Mouse (Mus musculus) hindbrain, embryonic 16.5 days (tissue): ENCODE measurements around the gene Adgrb3. TPM values are rescaled to one million over a fixed set of nuclear protein-coding genes. Genes with fewer than 3 reads are reported as not detected.
"Not testable (repeated sequence)": the region's sequence is repeated elsewhere in the genome, so short reads cannot be mapped to it uniquely, and the experiment has no call there.

Experiments
- ATAC-seq: fragments of 200-750 bp; cut with Nextera tagmentation; 2 replicates; pipeline ENCODE4 v1.8.0; 2017; ENCODE audit warnings: moderate TSS enrichment, moderate library complexity
- H3K27ac ChIP-seq: fragments of 300-500 bp; sonication (generic); 2 replicates; pipeline ENCODE4 v1.5.1; 2014; ENCODE audit warnings: low read depth, mild to moderate bottlenecking, control low read depth, low read length, moderate library complexity
- H3K27me3 ChIP-seq: fragments of 300-500 bp; sonication (generic); replicated peaks from 2 replicates; pipeline ENCODE4 v1.6.1; 2014; ENCODE audit warnings: low read length; ENCODE audit not compliant: control insufficient read depth, insufficient read depth
- H3K36me3 ChIP-seq: fragments of 300-500 bp; sonication (generic); 2 replicates; pipeline ENCODE4 v1.6.1; 2014; ENCODE audit warnings: mild to moderate bottlenecking, low read length, moderate library complexity, mixed read lengths; ENCODE audit not compliant: control insufficient read depth, insufficient read depth
- H3K4me1 ChIP-seq: fragments of 300-500 bp; sonication (generic); 2 replicates; pipeline ENCODE4 v1.6.1; 2014; ENCODE audit warnings: low read depth, low read length; ENCODE audit not compliant: control insufficient read depth, insufficient read depth
- H3K4me2 ChIP-seq: fragments of 300-500 bp; sonication (generic); 2 replicates; pipeline ENCODE4 v1.6.1; 2014; ENCODE audit warnings: mild to moderate bottlenecking, low read length, control low read depth, moderate library complexity
- H3K4me3 ChIP-seq: fragments of 300-500 bp; sonication (generic); 2 replicates; pipeline ENCODE4 v1.5.1; 2014; ENCODE audit warnings: mild to moderate bottlenecking, low read length, control low read depth, moderate library complexity
- H3K9ac ChIP-seq: fragments of 300-500 bp; sonication (generic); 2 replicates; pipeline ENCODE4 v1.6.1; 2014; ENCODE audit warnings: low read depth, mild to moderate bottlenecking, control low read depth, low read length, moderate library complexity
- H3K9me3 ChIP-seq: fragments of 300-500 bp; sonication (generic); 2 replicates; pipeline ENCODE4 v1.6.1; 2014; ENCODE audit warnings: mild to moderate bottlenecking, low read length, moderate library complexity; ENCODE audit not compliant: control insufficient read depth
- WGBS: fragments of 180-500 bp; shearing (Covaris S2); extraction: QIAGEN DNeasy Blood & Tissue Kit; methylation state at CpG from one replicate; pipeline ENCODE4 v1.1.7; 2014; 5-methylcytosine and 5-hydroxymethylcytosine counted together
- polyA plus RNA-seq: library from polyadenylated mRNA; unstranded; fragments of >200 nt; fragmentation: Nextera tagmentation; extraction: Ambion mirVana; gene quantifications from 2 replicates; pipeline ENCODE4 v1.2.1, GENCODE M21; 2015

The Adgrb3 gene
- polyA plus RNA-seq, 1 experiment from 2014 or later, result 52.9 TPM

DNA sequence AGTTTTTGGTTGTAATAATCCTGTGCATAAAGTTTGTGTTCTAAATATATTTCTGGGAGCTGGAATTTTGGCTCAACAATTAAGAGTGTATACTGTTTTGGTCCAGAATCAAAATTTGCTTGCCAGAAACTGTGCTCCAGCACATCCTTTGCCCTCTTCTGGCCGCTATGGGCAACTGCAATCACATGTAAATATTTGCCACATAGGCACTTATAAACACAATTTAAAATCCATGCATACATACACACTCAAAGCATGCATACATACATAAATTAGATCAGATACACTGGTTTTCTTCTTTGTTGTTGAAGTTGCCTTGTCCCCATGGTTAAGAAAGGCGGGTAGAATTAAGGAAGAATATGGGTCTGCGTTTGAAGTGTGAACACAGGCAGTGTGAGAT is 132.7 kb downstream of the Adgrb3 start:
- H3K4me2 ChIP-seq, result no peak overlapping the region
- no peak for ATAC-seq
- WGBS, result 73% methylated on average over 3 of the region's 3 CpGs
- no peak overlapping the region for H3K9ac ChIP-seq
- H3K9me3 ChIP-seq, result no peaks in the 10 kb centered on the region
- no peaks in the 10 kb centered on the region for H3K36me3 ChIP-seq
- no peak overlapping the region for H3K27ac ChIP-seq
- no peaks in the 10 kb centered on the region for H3K4me1 ChIP-seq
- H3K27me3 ChIP-seq, result no peaks in the 10 kb centered on the region
- H3K4me3 ChIP-seq, result no peak overlapping the region

DNA sequence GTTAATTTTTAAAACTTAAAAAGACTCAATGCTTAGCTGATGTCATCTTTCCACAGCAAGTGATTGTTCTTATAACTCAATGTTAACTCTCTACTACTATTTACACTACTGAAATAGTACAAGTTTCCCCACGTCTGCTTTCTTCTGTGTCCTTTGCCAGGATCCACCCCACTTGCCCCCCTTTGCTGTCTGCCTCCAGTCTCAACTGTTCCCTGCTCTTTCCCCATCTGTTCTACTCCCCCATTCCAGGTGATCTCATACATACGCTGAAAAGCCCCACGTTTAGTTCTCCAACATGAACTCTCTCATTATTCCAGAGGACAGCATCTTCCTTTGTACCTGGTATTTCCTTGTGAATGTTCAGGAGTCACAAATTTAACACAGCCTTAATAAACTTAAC is 147.4 kb downstream of the Adgrb3 start:
- H3K36me3 ChIP-seq, result no peaks in the 10 kb centered on the region
- no peaks in the 10 kb centered on the region for H3K27me3 ChIP-seq
- H3K27ac ChIP-seq, result no peak overlapping the region
- no peak overlapping the region for H3K4me2 ChIP-seq
- WGBS, result 67% methylated on average over 3 of the region's 3 CpGs
- H3K9me3 ChIP-seq, result no peaks in the 10 kb centered on the region
- no peak overlapping the region for H3K9ac ChIP-seq
- no peaks in the 10 kb centered on the region for H3K4me1 ChIP-seq
- no peak overlapping the region for H3K4me3 ChIP-seq
- ATAC-seq, result no peak

DNA sequence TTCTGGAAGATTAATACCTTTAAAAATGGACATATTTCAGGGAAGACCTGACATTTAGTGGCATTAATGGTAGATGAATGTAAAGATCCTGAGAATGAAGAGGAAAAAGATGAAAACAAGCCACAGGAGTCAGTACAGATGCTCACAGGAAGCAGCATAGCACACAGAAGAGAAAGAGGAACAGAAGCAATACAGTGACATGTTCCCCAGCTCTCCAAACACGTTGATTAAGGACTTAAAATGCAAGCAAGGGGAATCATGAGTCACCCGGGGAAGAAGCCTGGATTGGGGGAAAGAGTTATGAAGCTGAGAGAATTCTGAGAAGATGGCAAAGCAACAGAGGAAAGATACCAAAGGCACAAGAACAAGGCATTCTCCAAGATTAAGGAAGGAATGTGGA is 149.9 kb downstream of the Adgrb3 start:
- no peak overlapping the region for H3K4me3 ChIP-seq
- 61% methylated on average over 2 of the region's 2 CpGs for WGBS
- no peak overlapping the region for H3K27ac ChIP-seq
- no peak for ATAC-seq
- no peaks in the 10 kb centered on the region for H3K36me3 ChIP-seq
- no peak overlapping the region for H3K4me2 ChIP-seq
- H3K9ac ChIP-seq, result no peak overlapping the region
- H3K4me1 ChIP-seq, result no peaks in the 10 kb centered on the region
- H3K27me3 ChIP-seq, result no peaks in the 10 kb centered on the region
- H3K9me3 ChIP-seq, result no peaks in the 10 kb centered on the region

DNA sequence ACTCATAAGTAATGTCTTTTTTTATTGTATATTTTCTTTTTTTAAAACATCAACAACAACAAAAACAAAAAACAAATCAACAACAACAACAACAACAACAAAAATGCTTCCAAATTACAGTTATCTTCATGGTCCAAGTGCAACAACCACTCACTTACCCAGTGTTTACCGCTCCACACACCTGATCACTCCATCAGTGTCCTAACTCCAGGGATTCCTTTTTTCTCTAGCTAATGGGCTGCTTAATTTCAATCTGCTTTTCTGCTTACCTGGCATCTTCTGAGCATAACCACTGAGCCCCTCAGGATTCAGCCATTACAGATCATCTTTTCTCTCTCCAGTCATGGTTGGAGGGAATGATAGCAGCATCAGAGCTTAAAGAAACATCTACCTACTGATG is 176.8 kb downstream of the Adgrb3 start:
- H3K4me1 ChIP-seq, result no peaks in the 10 kb centered on the region
- no peaks in the 10 kb centered on the region for H3K27me3 ChIP-seq
- H3K27ac ChIP-seq, result no peak overlapping the region
- peak; percentile 68; the same call in 1 of the 2 replicates for ATAC-seq
- H3K9me3 ChIP-seq, result no peaks in the 10 kb centered on the region
- H3K4me2 ChIP-seq, result no peak overlapping the region
- no peak overlapping the region for H3K9ac ChIP-seq
- WGBS, result 73% methylated on average over 1 of the region's 1 CpGs
- no peak overlapping the region for H3K4me3 ChIP-seq
- no peaks in the 10 kb centered on the region for H3K36me3 ChIP-seq

DNA sequence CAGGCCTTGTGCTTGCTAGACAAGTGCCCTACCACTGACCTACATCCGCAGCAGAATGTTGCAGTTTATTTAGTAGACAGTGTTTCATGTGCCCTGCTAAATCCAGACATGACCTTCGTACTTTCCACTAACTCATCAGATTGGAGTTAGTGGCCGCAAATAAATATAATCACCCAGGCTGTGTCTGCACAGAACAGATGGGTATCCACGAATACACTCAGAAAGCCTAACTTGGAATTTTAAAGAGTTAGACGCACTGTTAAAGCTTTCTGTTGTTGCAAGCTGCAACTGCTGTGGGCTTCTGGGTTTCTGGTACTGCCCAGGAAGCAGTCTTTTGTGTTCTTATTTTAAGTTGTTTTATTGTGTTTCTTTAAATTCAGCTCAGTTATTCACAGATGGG is 185.3 kb downstream of the Adgrb3 start:
- Histone ChIP-seq H3K4me2 (no peak overlapping the region), H3K9me3 (no peaks in the 10 kb centered on the region), H3K4me3 (no peak overlapping the region), H3K36me3 (no peaks in the 10 kb centered on the region), H3K27ac (no peak overlapping the region), H3K9ac (no peak overlapping the region), H3K4me1 (no peaks in the 10 kb centered on the region), H3K27me3 (no peaks in the 10 kb centered on the region)
- 89% methylated on average over 5 of the region's 5 CpGs for WGBS
- no peak for ATAC-seq

DNA sequence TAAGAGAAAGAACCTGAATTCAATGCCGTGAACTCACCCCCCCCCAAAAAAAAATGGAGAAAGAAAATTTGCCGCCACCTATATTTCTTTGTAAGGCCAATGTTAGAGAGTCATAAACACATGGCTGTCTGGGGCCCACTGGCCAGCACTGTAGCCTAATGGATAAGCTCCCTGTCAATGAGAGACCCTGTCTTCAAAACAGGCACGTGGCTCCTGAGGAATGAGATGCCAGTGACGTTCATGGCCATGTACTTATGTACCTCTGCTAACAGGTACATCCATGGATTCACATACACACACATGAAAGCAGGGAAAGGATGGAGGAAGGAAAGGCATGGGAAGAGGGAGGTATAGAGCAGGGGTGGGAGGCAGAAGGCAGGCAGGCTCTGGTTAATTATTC is 208.0 kb downstream of the Adgrb3 start:
- WGBS, result 59% methylated on average over 4 of the region's 4 CpGs
- Histone ChIP-seq H3K9me3 (no peaks in the 10 kb centered on the region), H3K4me2 (no peak overlapping the region), H3K9ac (no peak overlapping the region), H3K27ac (no peak overlapping the region), H3K36me3 (no peaks in the 10 kb centered on the region), H3K4me3 (no peak overlapping the region), H3K4me1 (no peaks in the 10 kb centered on the region), H3K27me3 (no peaks in the 10 kb centered on the region)
- 0 out of 2 replicates have a peak, but pooled peaks have one; percentile 17 for ATAC-seq

DNA sequence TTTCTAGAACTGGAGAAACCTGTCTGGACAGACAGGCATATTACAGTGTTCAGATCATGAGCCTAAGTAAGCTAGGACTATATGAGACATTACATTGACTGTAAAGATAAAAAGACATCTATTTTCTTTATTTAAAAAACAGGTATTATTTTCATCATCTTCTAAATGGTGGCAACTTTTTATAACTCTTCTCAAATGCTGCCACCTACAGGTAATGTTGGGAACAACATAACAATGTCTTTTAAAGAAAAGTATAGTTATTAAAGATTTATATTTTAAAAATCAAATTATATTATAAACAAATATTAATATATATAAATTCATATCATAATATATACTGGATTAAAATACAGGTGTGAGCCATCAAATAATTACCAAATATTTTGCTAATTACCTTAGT is 212.6 kb downstream of the Adgrb3 start:
- H3K4me2 ChIP-seq, result no peak overlapping the region
- no peak overlapping the region for H3K27ac ChIP-seq
- no peak for ATAC-seq
- no peaks in the 10 kb centered on the region for H3K4me1 ChIP-seq
- H3K9ac ChIP-seq, result no peak overlapping the region
- H3K27me3 ChIP-seq, result no peaks in the 10 kb centered on the region
- H3K9me3 ChIP-seq, result no peaks in the 10 kb centered on the region
- H3K4me3 ChIP-seq, result no peak overlapping the region
- no peaks in the 10 kb centered on the region for H3K36me3 ChIP-seq

DNA sequence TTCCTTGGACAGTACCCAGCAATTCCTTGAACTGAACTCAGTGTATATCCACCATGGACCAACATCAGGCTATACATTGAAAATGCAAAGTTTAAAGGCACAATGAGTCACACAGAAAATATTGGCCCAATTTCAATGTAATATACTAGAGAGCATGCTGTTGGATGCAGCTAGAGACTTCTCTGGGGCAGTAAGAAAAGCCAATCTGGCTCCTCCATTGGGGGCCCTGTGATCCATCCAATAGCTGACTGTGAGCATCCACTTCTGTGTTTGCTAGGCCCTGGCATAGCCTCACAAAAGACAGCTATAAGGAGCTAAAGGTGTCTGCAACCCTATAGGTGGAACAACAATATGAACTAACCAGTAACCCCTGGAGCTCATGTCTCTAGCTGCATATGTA is 218.7 kb downstream of the Adgrb3 start:
- H3K9ac ChIP-seq, H3K4me2 ChIP-seq, H3K27me3 ChIP-seq, H3K9me3 ChIP-seq, H3K27ac ChIP-seq, H3K36me3 ChIP-seq, ATAC-seq, H3K4me3 ChIP-seq, H3K4me1 ChIP-seq: not testable (repeated sequence)

DNA sequence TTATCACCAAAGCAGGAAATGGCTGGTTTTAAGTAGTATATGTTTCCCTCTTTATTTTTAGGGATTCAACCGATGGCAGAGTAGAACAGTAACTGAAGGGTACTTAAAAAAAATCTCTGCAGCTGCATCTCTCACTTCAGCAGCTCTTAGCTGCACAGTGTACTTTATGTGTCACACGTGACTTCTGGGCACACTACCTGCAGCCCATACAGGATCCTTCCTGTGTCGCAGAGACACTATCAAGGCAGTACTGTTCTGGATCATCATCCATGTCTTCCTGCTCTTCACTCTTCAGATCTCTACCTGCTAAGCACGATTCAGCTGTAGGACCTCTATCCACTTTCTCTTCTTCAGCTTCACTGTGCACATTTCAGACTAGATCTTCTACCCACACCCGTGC is 230.6 kb downstream of the Adgrb3 start:
- no peaks in the 10 kb centered on the region for H3K36me3 ChIP-seq

DNA sequence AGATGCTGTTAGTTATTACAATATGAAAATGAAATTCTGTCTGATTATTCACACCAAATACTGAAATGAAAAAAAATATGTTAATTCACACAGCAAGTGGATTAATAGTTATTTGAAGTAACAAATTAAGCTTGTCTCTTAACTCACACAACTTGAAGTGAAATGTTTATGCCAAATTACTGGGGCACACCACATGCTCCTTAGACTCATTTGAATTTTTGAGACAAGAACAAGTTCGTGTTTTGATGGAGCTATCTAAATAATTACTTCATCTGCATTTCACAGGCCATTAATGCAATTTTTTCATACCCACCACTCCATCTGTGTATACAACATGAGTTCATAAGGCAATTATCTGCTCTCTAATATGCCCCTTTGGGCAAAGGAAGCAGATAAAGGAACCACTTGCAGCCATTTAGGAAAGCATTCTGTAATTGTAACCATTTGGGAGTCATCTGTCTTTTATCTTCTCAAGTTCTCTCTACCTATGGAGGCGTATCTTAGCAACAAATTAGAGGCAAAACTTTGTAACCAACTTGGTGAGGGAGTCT is 240.9 kb downstream of the Adgrb3 start:
- Histone ChIP-seq H3K4me2 (no peak overlapping the region), H3K36me3 (no peaks in the 10 kb centered on the region), H3K4me3 (no peak overlapping the region), H3K27me3 (no peaks in the 10 kb centered on the region), H3K9ac (no peak overlapping the region), H3K9me3 (no peaks in the 10 kb centered on the region), H3K27ac (no peak overlapping the region), H3K4me1 (no peaks in the 10 kb centered on the region)
- ATAC-seq, result no peak
- WGBS, result 49% methylated on average over 2 of the region's 2 CpGs

More for the DNA sequence above, 230.6 kb downstream of the Adgrb3 start:
- Histone ChIP-seq H3K9me3 (no peaks in the 10 kb centered on the region), H3K27ac (no peak overlapping the region), H3K4me1 (no peaks in the 10 kb centered on the region), H3K27me3 (no peaks in the 10 kb centered on the region), H3K9ac (no peak overlapping the region), H3K4me3 (no peak overlapping the region), H3K4me2 (no peak overlapping the region)
- ATAC-seq, result no peak
- WGBS, result 93% methylated on average over 5 of the region's 5 CpGs
